Mouse (Mus musculus) ovary, adult 10 weeks (tissue): ENCODE measurements around the gene Prnp. TPM values are rescaled to one million over a fixed set of nuclear protein-coding genes. Genes with fewer than 3 reads are reported as not detected.

Experiments used
- polyA plus RNA-seq: library from polyadenylated mRNA; stranded (reverse); fragments of 350-450 nt; fragmentation: Illumina TruSeq; extraction: RNeasy Lipid Tissue Mini Kit (QIAGEN cat#74804); gene quantifications from one replicate; pipeline ENCODE4 v1.2.3, GENCODE M21; 2014

Gene Prnp
- 96.7 TPM for polyA plus RNA-seq

DNA sequence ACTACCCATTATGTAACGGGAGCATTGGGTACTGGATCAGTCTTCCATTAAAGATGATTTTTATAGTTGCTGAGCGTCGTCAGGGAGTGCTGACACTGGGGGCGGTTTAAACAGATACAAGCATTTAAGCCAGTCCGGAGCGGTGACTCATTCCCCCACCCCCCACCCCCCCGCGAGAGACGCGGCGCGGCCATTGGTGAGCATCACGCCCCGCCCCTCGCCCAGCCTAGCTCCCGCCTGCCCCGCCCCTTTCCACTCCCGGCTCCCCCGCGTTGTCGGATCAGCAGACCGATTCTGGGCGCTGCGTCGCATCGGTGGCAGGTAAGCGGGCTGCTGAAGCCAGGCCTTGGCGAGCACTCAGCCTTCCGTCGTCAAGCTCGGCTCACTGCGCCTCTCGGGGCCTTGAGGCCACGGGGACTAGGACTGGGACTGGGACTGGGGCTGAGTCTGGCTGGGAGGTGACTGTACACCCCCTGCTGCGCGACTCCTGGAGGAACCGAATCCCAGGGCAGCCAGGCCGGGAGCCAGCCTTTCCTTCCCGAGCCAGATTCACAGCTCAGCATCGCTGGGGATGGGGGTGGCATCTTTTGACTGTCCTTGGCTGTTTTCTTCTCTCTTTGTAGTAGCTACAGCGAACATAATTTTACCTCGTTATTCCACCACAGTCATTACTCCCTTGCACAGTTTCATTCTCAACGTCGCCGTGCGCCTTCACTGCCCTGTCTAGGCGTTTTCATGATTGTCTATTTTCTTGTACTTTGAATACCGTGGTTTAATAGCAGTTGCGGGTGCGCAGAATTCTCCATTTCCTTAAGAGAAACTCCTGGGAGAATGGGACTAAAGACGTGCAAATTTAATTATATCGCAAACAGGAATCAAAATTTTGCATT lies at the start of gene Prnp, which contains the start of gene Prn:
Prnp (plus strand) TSS at position 246 of the 890 bp plus-strand sequence.
Prn (plus strand) TSS at position 275 of the 890 bp plus-strand sequence.

DNA sequence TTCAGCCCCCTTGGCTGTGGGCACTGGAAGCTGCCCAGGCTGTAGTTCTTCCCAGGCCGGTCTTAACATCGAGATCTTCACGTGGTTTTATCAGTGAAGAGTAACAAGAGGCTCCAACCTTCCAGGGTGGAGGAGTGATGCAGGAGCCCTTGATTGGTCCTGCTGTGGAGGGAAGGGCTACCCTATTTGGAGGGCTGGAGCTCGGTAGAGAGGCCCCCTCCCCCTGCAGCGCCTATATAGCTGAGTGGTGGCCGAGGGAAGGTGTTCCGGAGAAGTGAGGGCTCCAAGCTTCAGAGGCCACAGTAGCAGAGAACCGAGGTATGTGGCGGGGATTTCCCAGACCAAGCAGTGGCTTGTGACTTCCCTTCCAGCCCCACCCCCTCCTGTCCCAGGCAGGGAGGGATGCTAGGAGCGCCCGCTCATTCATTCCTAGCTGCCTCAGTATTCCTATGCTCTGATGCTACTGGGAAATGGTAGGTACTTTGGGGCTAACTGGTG lies 40.9 kb downstream of the Prnp start, which contains the start of gene Prnd:
Prnd (plus strand) TSS at position 264 of the 498 bp plus-strand sequence.

Other genes starting within 250 kb of the Prnp start
- not detected for gene Erv3, start 50.2 kb upstream of the Prnp start, polyA plus RNA-seq
- gene Prn, start within 50 bp of the Prnp start, polyA plus RNA-seq, result not detected
- 3.8 TPM for gene Prnd, start 40.9 kb downstream of the Prnp start, polyA plus RNA-seq
- gene Rassf2, start 120.3 kb downstream of the Prnp start, polyA plus RNA-seq, result 22.5 TPM
- 40.7 TPM for gene Slc23a2, start 235.2 kb downstream of the Prnp start, polyA plus RNA-seq